Mouse (Mus musculus): ENCODE results near the gene Fam69a.

GRCm38 (mm10) chr5:107873886-107874302 is 113.0 kb downstream of the Fam69a start:
- TF ChIP-seq GATA1 (IDR thresholded peaks at IDR 0.05; ENCODE audit: borderline replicate concordance, low read length) (no peak), FLI1 (IDR thresholded peaks at IDR 0.05; ENCODE audit: low read length) (no peak)
